Mouse (Mus musculus) lung, adult 2 months (tissue): ENCODE data around the gene Plppr5.

Experiments used
- CTCF ChIP-seq: fragments of 200-500 bp; IDR thresholded peaks from 2 replicates; pipeline ENCODE4 v1.5.1; 2011; ENCODE audit warnings: mild to moderate bottlenecking, low read length, control low read depth; ENCODE audit not compliant: insufficient read depth
- POLR2A ChIP-seq: fragments of 200-500 bp; IDR thresholded peaks from 2 replicates; pipeline ENCODE4 v1.6.1; 2011; ENCODE audit warnings: low read depth, mild to moderate bottlenecking, control low read depth, low read length, borderline replicate concordance; ENCODE audit errors: extremely low read depth

DNA sequence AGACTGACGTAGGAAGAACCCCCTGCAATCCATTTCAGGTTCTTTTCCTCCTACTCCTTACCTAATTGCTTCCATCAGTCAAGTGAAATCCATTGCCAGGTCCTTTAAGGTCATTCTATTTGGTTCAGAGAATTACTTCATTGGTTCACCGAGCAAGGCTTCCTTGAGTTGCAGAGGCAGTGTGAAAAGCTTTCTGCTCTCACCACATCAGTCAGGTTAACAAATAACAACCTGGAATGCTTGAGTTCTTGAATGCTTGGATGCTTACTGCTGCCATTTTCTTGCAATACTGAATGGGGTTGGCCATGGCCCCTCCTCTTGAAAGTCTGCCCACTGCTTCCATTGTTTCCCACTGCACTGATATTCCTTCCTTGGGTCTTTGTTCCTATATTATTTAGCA is 28.8 kb downstream of the Plppr5 start:
- TF ChIP-seq POLR2A: no peak
- no peak for TF ChIP-seq CTCF
